ENCODE assay signal across 26 mouse cellular contexts in the genomic region with DNA sequence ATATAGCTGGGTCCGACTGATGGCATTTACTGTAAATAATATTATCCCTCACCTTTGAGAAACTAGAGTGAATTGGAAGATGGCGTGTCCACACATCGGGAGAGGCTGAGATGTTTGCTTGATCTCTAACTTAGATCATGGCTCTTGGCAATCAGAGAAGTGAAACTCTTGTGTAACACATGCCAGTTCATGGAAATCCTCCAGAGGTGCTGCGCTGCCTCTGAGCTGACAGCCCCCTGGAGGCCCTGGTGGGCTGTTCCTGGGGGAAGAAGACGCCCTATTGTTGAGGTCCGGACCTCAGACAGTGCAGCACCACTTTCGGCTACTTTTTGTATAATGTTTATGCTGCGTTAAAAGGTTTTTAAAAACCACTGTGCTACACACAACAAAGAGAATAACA. TPM values are rescaled to one million over a fixed set of nuclear protein-coding genes. Genes with fewer than 3 reads are reported as not detected.
DNase-seq lines count a peak whose midpoint lies in the region; ATAC-seq and TF ChIP-seq lines count a peak whose summit lies in the region.
"Had no signal": no experiment of that assay in that cellular context is flagged by ENCODE, and none has a peak within 500 bp of the region (broad histone marks: within the 10 kb centered on the region; RNA-seq: fewer than 3 reads in every experiment).

No protein-coding gene starts in this region.

- DNase-seq in CH12.LX (ENCODE audit: extremely low read depth) (no peak), adipocyte (ENCODE audit: low spot score) (peak; percentile 33)
- peak; percentile 64 for DNase-seq in retina, postnatal 1 day
- no peak for DNase-seq in liver, embryonic 11.5 days (ENCODE audit: low spot score)
- DNase-seq in heart, adult 11 months: no peak
- DNase-seq in kidney, adult 2 months: no peak
- DNase-seq: adrenal gland, adult 2 months; adrenal gland, postnatal 14 days; B cell, adult 2 months; cerebellum, adult 11 months; cerebellum, adult 2 months; cerebellum, adult 9-11 months; cerebellum, postnatal 25 days; embryo, embryonic 11 days; gastrocnemius, postnatal 25 days had no signal

- H3K36me3 ChIP-seq in CH12.LX (replicated peaks in 1 of 2; ENCODE audit: control insufficient read depth in 1 of 2, insufficient read depth in 1 of 2, low read length in 1 of 2): no peaks in the 10 kb centered on the region
- H3K36me3 ChIP-seq in liver, embryonic 11.5 days (ENCODE audit: control insufficient read depth, insufficient read depth, low read length): no peaks in the 10 kb centered on the region
- no peaks in the 10 kb centered on the region for H3K36me3 ChIP-seq in kidney, adult 2 months (ENCODE audit: control insufficient read depth, insufficient read depth, low read length)
- H3K36me3 ChIP-seq: embryonic facial prominence, embryonic 10.5 days; embryonic facial prominence, embryonic 13.5 days; forebrain, embryonic 12.5 days; forebrain, embryonic 15.5 days; hindbrain, embryonic 12.5 days; hindbrain, embryonic 15.5 days had no signal

- no peak overlapping the region for H3K27ac ChIP-seq in CH12.LX (ENCODE audit: insufficient read depth, low read depth)
- no peak overlapping the region for H3K27ac ChIP-seq in liver, embryonic 11.5 days (ENCODE audit: low read depth, low read length)
- H3K27ac ChIP-seq in kidney, adult 2 months (ENCODE audit: insufficient read depth, low read depth, low read length): no peak overlapping the region
- H3K27ac ChIP-seq: embryonic facial prominence, embryonic 10.5 days; embryonic facial prominence, embryonic 13.5 days; forebrain, embryonic 12.5 days; forebrain, embryonic 15.5 days; hindbrain, embryonic 12.5 days; hindbrain, embryonic 15.5 days had no signal

- no peak for TF ChIP-seq POLR2A in CH12.LX (IDR thresholded peaks at IDR 0.05; ENCODE audit: low read depth, low read length)
- TF ChIP-seq POLR2A in kidney, adult 2 months (IDR thresholded peaks at IDR 0.05; ENCODE audit: low read depth, low read length): no peak

- 71% methylated on average over 8 of the region's 8 CpGs for WGBS in liver, embryonic 11.5 days
- 82% methylated on average over 8 of the region's 8 CpGs for WGBS in kidney, adult 2 months

- no peak for TF ChIP-seq EP300 in CH12.LX (IDR thresholded peaks at IDR 0.05; ENCODE audit: low read length)

- no peaks in the 10 kb centered on the region for H3K79me2 ChIP-seq in CH12.LX (replicated peaks; ENCODE audit: control insufficient read depth, extremely low read depth, insufficient read depth, poor library complexity, severe bottlenecking)

- H3K9ac ChIP-seq in CH12.LX (ENCODE audit: insufficient read depth, low read depth): no peak overlapping the region
- no peak overlapping the region for H3K9ac ChIP-seq in liver, embryonic 11.5 days (ENCODE audit: low read depth, low read length)
- H3K9ac ChIP-seq: embryonic facial prominence, embryonic 13.5 days; forebrain, embryonic 12.5 days; forebrain, embryonic 15.5 days; hindbrain, embryonic 12.5 days; hindbrain, embryonic 15.5 days had no signal

- H3K4me2 ChIP-seq in CH12.LX (ENCODE audit: insufficient read depth, low read depth, poor library complexity, severe bottlenecking): no peak overlapping the region
- no peak overlapping the region for H3K4me2 ChIP-seq in liver, embryonic 11.5 days
- H3K4me2 ChIP-seq: embryonic facial prominence, embryonic 13.5 days; forebrain, embryonic 12.5 days; forebrain, embryonic 15.5 days; heart, embryonic 11.5 days; hindbrain, embryonic 12.5 days; hindbrain, embryonic 15.5 days had no signal

- in situ Hi-C loops in CH12.LX (cut with MboI; ENCODE audit: low pct_ligation_motif_present, low pct_unique_long_range_greater_than_20kb, low sequenced_read_pairs): no loop called here

- TF ChIP-seq RAD21 in CH12.LX (IDR thresholded peaks at IDR 0.05; ENCODE audit: low read depth, low read length): no peak

- H3K9me3 ChIP-seq in CH12.LX (replicated peaks; ENCODE audit: low read length): no peaks in the 10 kb centered on the region
- no peaks in the 10 kb centered on the region for H3K9me3 ChIP-seq in liver, embryonic 11.5 days (ENCODE audit: control insufficient read depth, low read length)
- H3K9me3 ChIP-seq: embryonic facial prominence, embryonic 10.5 days; embryonic facial prominence, embryonic 13.5 days; forebrain, embryonic 12.5 days; forebrain, embryonic 15.5 days; hindbrain, embryonic 12.5 days; hindbrain, embryonic 15.5 days had no signal

- no peak overlapping the region for H3K4me3 ChIP-seq in CH12.LX (replicated peaks in 1 of 3; ENCODE audit: low read depth in 2 of 3, low read length in 2 of 3, poor library complexity in 1 of 3)
- no peak overlapping the region for H3K4me3 ChIP-seq in liver, embryonic 11.5 days (ENCODE audit: low read depth, low read length)
- H3K4me3 ChIP-seq in kidney, adult 2 months (ENCODE audit: insufficient read depth, low read depth, low read length): no peak overlapping the region
- H3K4me3 ChIP-seq: embryonic facial prominence, embryonic 10.5 days; embryonic facial prominence, embryonic 13.5 days; erythroblast, embryonic 14.5 days; forebrain, embryonic 12.5 days; forebrain, embryonic 15.5 days; hindbrain, embryonic 12.5 days; hindbrain, embryonic 15.5 days had no signal

- ATAC-seq in megakaryocyte, adult 5-6 weeks (ENCODE audit: poor library complexity, severe bottlenecking): peak; percentile 97
- no peak for ATAC-seq in liver, embryonic 11.5 days (replicated peaks; ENCODE audit: low FRiP score)
- ATAC-seq: forebrain, embryonic 15.5 days; Patski had no signal

- no peak for TF ChIP-seq CTCF in CH12.LX (conservative IDR thresholded peaks at IDR 0.05 in 1 of 2, IDR thresholded peaks at IDR 0.05 in 1 of 2; ENCODE audit: low read depth in 2 of 2, low read length in 2 of 2)
- no peak for TF ChIP-seq CTCF in kidney, adult 2 months (conservative IDR thresholded peaks at IDR 0.05; ENCODE audit: insufficient read depth, insufficient read length, low read depth, low read length)

- dilution Hi-C loops in CH12.LX (cut with MboI; ENCODE audit: extremely low pct_ligation_motif_present, extremely low pct_unique_long_range_greater_than_20kb, low sequenced_read_pairs): no loop called here

- peaks cover 0 to 5% of the 10 kb centered on the region in 2 experiments; a peak in 1 of 4 replicates for H3K4me1 ChIP-seq in CH12.LX (ENCODE audit: control insufficient read depth in 1 of 2, insufficient read depth in 2 of 2)
- H3K4me1 ChIP-seq in liver, embryonic 11.5 days (replicated peaks; ENCODE audit: control insufficient read depth, insufficient read depth, low read length): no peaks in the 10 kb centered on the region
- no peaks in the 10 kb centered on the region for H3K4me1 ChIP-seq in kidney, adult 2 months (ENCODE audit: control insufficient read depth, insufficient read depth, low read length)
- H3K4me1 ChIP-seq: embryonic facial prominence, embryonic 10.5 days; embryonic facial prominence, embryonic 13.5 days; forebrain, embryonic 12.5 days; hindbrain, embryonic 12.5 days; hindbrain, embryonic 15.5 days had no signal

- no peaks in the 10 kb centered on the region for H3K27me3 ChIP-seq in CH12.LX (replicated peaks)
- H3K27me3 ChIP-seq in liver, embryonic 11.5 days (replicated peaks; ENCODE audit: control insufficient read depth, insufficient read depth, low read length): no peaks in the 10 kb centered on the region
- no peaks in the 10 kb centered on the region for H3K27me3 ChIP-seq in kidney, adult 2 months (replicated peaks; ENCODE audit: control insufficient read depth, insufficient read depth, low read length)
- H3K27me3 ChIP-seq: embryonic facial prominence, embryonic 13.5 days; forebrain, embryonic 12.5 days; forebrain, embryonic 15.5 days; hindbrain, embryonic 12.5 days; hindbrain, embryonic 15.5 days had no signal

TF ChIP-seq in CH12.LX, 34 proteins besides CTCF, POLR2A, EP300 and RAD21:
- no peak for TF ChIP-seq GABPA (IDR thresholded peaks at IDR 0.05; ENCODE audit: insufficient replicate concordance, low read depth, low read length)
- no peak for TF ChIP-seq ZNF384 (IDR thresholded peaks at IDR 0.05; ENCODE audit: low read depth, low read length)
- TF ChIP-seq IRF4 (IDR thresholded peaks at IDR 0.05; ENCODE audit: low read depth, low read length): 0 out of 2 replicates have a peak, but pooled peaks have one; percentile 13

RNA-seq across cellular contexts. Expression of a gene that starts 37.3 kb away (rescaled TPM):
- total RNA-seq in CH12.LX (2012; rRNA removed) (not detected in 2 replicates), CH12.LX (2014; rRNA removed) (not detected in 2 replicates)
- polyA plus RNA-seq in CH12.LX (2012; ENCODE audit: insufficient read length, low read depth): not detected in 2 replicates
- 0.05 TPM in 1 of 2 replicates, not detected in the other for total RNA-seq in megakaryocyte, adult 5-6 weeks (2015)
- total RNA-seq in megakaryocyte, adult 5-6 weeks (2017): not detected in 2 replicates
- 1.8 and 2.5 TPM in 2 replicates for polyA plus RNA-seq in liver, embryonic 11.5 days (2014; fragmentation: Nextera tagmentation; extraction: Ambion mirVana)
- polyA plus RNA-seq in kidney, adult 2 months (2012; rRNA removed): 10.9 and 12.0 TPM in 2 replicates
- total RNA-seq: MEL had no signal
- polyA plus RNA-seq: erythroblast, embryonic 14.5 days; Patski had no signal

Comparison
In these comparisons a context has a peak if more than half of its experiments do, and no peak if none do; other contexts are left out.
1. DNase-seq: peak in adipocyte (single experiment) and retina, postnatal 1 day (single experiment); none in CH12.LX (single experiment), liver, embryonic 11.5 days (single experiment), heart, adult 11 months (single experiment) and kidney, adult 2 months (single experiment).